Mouse (Mus musculus): ENCODE data around the gene Cant1.

- TF ChIP-seq EP300 (IDR thresholded peaks at IDR 0.05; ENCODE audit: low read depth) (no peak), CTCF (IDR thresholded peaks at IDR 0.05; ENCODE audit: low read depth) (no peak)
Measured at GRCm38 (mm10) chr11:118364021-118364420, 54.9 kb downstream of the Cant1 start.

All from liver, embryonic 14.5 days (tissue).